Mouse (Mus musculus) gastrocnemius, postnatal 10 days (tissue): Measurements from ENCODE around the gene Lztfl1. TPM values are rescaled to one million over a fixed set of nuclear protein-coding genes. Genes with fewer than 3 reads are reported as not detected.
"Not testable (repeated sequence)": the region's sequence is repeated elsewhere in the genome, so short reads cannot be mapped to it uniquely, and the experiment has no call there.

Experiments used
- DNase-seq: peaks from one replicate; pipeline ENCODE4 v3.0.0; 2021; ENCODE audit warnings: mixed read lengths
- total RNA-seq, 2 experiments: library from RNA; stranded (reverse); gene quantifications; 2 replicates each; pipeline ENCODE4 v1.2.3; 2021

Lztfl1 gene
- total RNA-seq, 2 experiments from 2014 or later, result 19.4 to 25.0 TPM

GRCm38 (mm10) chr9:123683704-123684103 is 33.8 kb downstream of the Lztfl1 start:
- no peak for DNase-seq

- no peak for DNase-seq
These were observed 38.3 kb downstream of the Lztfl1 start for GRCm38 (mm10) chr9:123679198-123679597.

- peak; percentile 12 for DNase-seq
These were observed 39.0 kb downstream of the Lztfl1 start, which contains the start of the genes Ccr9 and Slc6a20a for GRCm38 (mm10) chr9:123678327-123679105. Gene Ccr9 (plus strand): TSS chr9:123678439. Gene Slc6a20a (minus strand): TSS chr9:123678885.

GRCm38 (mm10) chr9:123665645-123666044 is 51.9 kb downstream of the Lztfl1 start:
- peak; percentile 47 for DNase-seq

GRCm38 (mm10) chr9:123659986-123660676 is 57.4 kb downstream of the Lztfl1 start:
- DNase-seq, result not testable (repeated sequence)

GRCm38 (mm10) chr9:123658981-123659380 is 58.5 kb downstream of the Lztfl1 start:
- no peak for DNase-seq

GRCm38 (mm10) chr9:123657457-123657856 is 60.0 kb downstream of the Lztfl1 start:
- DNase-seq, result no peak

GRCm38 (mm10) chr9:123651369-123651768 is 66.1 kb downstream of the Lztfl1 start:
- DNase-seq, result no peak

GRCm38 (mm10) chr9:123649785-123650511 is 67.5 kb downstream of the Lztfl1 start:
- DNase-seq, result no peak

Other genes with a start within 250 kb of the Lztfl1 start
- gene Limd1, start 239.0 kb downstream of the Lztfl1 start, total RNA-seq, result 10 to 100 TPM; 34.7 to 35.3 TPM
- gene Sacm1l, start 187.9 kb downstream of the Lztfl1 start, total RNA-seq, result 10 to 100 TPM; 21.7 to 24.0 TPM
- gene Slc6a20b, start 85.1 kb downstream of the Lztfl1 start, total RNA-seq, result not detected
- under 1 TPM; 0.09 to 0.11 TPM for gene Ccr9, start 39.3 kb downstream of the Lztfl1 start, total RNA-seq
- gene Slc6a20a, start 38.8 kb downstream of the Lztfl1 start, total RNA-seq, result under 1 TPM in 1 of 2 experiments, not detected in 1; 0.20 TPM
- not detected for gene Cxcr6, start 88.8 kb upstream of the Lztfl1 start, total RNA-seq
- 100 to 1,000 TPM; 158 to 173 TPM for gene Fyco1, start 134.2 kb upstream of the Lztfl1 start, total RNA-seq
- gene Xcr1, start 144.3 kb upstream of the Lztfl1 start, total RNA-seq, result under 1 TPM in 1 of 2 experiments, not detected in 1; 0.05 TPM